Mouse (Mus musculus) lung, embryonic 15.5 days (tissue): Measurements from ENCODE around the gene Homer3. TPM values are rescaled to one million over a fixed set of nuclear protein-coding genes. Genes with fewer than 3 reads are reported as not detected.
A peak's percentile ranks its signal among the peaks of the same experiment; 100 is the strongest.

Source experiments
- ATAC-seq: fragments of 200-750 bp; cut with Nextera tagmentation; 2 replicates; pipeline ENCODE4 v1.8.0; 2017; ENCODE audit warnings: moderate number of reproducible peaks, borderline replicate concordance; ENCODE audit not compliant: low FRiP score, low TSS enrichment; ENCODE audit errors: extremely low read depth
- H3K27ac ChIP-seq: fragments of 300-500 bp; sonication (generic); 2 replicates; pipeline ENCODE4 v1.5.1; 2015; ENCODE audit warnings: moderate library complexity, mild to moderate bottlenecking, inconsistent platforms
- H3K27me3 ChIP-seq: fragments of 300-500 bp; sonication (generic); 2 replicates; pipeline ENCODE4 v1.6.1; 2015; ENCODE audit warnings: inconsistent platforms
- H3K36me3 ChIP-seq: fragments of 300-500 bp; sonication (generic); 2 replicates; pipeline ENCODE4 v1.6.1; 2015; ENCODE audit warnings: inconsistent platforms
- H3K4me1 ChIP-seq: fragments of 300-500 bp; sonication (generic); 2 replicates; pipeline ENCODE4 v1.6.1; 2015; ENCODE audit warnings: inconsistent platforms
- H3K4me2 ChIP-seq: fragments of 300-500 bp; sonication (generic); 2 replicates; pipeline ENCODE4 v1.6.1; 2015; ENCODE audit warnings: inconsistent platforms, mild to moderate bottlenecking, moderate library complexity
- H3K4me3 ChIP-seq: fragments of 300-500 bp; sonication (generic); 2 replicates; pipeline ENCODE4 v1.5.1; 2015; ENCODE audit warnings: mild to moderate bottlenecking, inconsistent platforms
- H3K9ac ChIP-seq: fragments of 300-500 bp; sonication (generic); 2 replicates; pipeline ENCODE4 v1.6.1; 2015; ENCODE audit warnings: inconsistent platforms
- H3K9me3 ChIP-seq: fragments of 300-500 bp; sonication (generic); 2 replicates; pipeline ENCODE4 v1.6.1; 2016; ENCODE audit warnings: inconsistent platforms
- WGBS: fragments of 180-500 bp; shearing (Covaris S2); methylation state at CpG from one replicate; pipeline ENCODE4 v1.1.7; 2015; 5-methylcytosine and 5-hydroxymethylcytosine counted together
- polyA plus RNA-seq: library from polyadenylated mRNA; unstranded; fragments of >200 nt; fragmentation: Nextera tagmentation; extraction: Ambion mirVana; gene quantifications from 2 replicates; pipeline ENCODE4 v1.2.1, GENCODE M21; 2015

Homer3 gene
- polyA plus RNA-seq: 70.4 and 73.0 TPM in 2 replicates

DNA sequence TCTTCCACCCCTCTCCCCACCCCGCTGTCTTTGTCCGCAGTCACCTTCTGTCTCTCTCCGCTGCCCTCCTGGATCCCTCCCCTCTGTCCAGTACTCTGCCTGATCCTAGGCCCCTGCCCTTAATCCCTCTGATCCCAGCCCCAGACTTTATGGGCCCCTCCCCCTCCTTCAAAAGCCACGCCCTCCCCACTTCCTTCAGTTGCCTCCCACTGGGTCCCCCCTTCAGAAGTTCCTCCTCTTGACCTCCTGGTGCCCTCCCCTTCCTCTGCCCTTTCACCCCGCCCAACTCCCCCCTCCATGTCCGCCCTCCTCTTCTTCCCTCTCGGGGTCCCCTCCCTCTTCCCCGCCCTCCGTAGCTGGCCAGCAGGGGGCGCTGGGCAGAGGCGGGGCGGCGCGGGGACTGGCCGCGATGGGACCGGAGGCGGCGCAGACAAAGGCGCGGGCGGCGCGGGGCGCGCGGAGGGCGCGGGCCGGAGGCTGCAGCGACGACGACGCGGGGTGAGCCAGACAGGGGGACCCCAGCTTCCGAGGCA is at the start of gene Homer3:
Gene Homer3, plus strand, starts transcription at position 225 of the 533 bp plus-strand sequence.
- Histone ChIP-seq H3K4me2 (peak within 1 kb of the TSS; percentile 67), H3K36me3 (peaks cover 29% of the 10 kb centered on the region), H3K9ac (peak within 1 kb of the TSS; percentile 89), H3K4me1 (peaks cover 33% of the 10 kb centered on the region), H3K27ac (peak within 1 kb of the TSS; percentile 83), H3K9me3 (no peaks in the 10 kb centered on the region), H3K4me3 (peak within 1 kb of the TSS; percentile 82), H3K27me3 (no peaks in the 10 kb centered on the region)
- WGBS: 2% methylated on average over 36 of the region's 36 CpGs
- ATAC-seq: peak; percentile 93

DNA sequence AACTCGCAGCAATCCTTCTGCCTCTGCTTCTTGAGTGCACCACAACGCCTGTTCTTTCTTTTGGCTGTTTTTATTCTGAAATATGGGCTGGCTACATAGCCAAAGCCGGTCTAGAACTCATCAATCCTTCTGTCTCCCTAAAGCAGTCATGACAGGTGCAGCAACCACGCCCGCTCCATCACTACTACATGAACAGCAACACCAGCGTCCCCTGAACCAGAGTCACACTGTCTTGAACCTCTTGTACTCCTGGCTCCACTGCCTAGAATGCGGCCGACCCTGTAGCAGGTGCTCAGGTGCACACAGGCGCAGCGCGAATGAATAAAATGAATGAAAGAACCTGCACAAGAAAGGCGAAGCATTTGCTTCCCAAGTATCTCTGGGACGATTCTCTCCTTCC is 49.0 kb upstream of the Homer3 start:
- peak; percentile 10; the same call in 1 of the 2 replicates for ATAC-seq
- H3K9ac ChIP-seq: peak overlapping the region; percentile 57
- no peaks in the 10 kb centered on the region for H3K27me3 ChIP-seq
- peaks cover 22% of the 10 kb centered on the region for H3K4me1 ChIP-seq
- peak overlapping the region; percentile 92 for H3K4me2 ChIP-seq
- no peak overlapping the region for H3K27ac ChIP-seq
- no peaks in the 10 kb centered on the region for H3K9me3 ChIP-seq
- H3K36me3 ChIP-seq: peaks cover 31% of the 10 kb centered on the region
- H3K4me3 ChIP-seq: peak overlapping the region; percentile 87
- WGBS: 5% methylated on average over 13 of the region's 13 CpGs

DNA sequence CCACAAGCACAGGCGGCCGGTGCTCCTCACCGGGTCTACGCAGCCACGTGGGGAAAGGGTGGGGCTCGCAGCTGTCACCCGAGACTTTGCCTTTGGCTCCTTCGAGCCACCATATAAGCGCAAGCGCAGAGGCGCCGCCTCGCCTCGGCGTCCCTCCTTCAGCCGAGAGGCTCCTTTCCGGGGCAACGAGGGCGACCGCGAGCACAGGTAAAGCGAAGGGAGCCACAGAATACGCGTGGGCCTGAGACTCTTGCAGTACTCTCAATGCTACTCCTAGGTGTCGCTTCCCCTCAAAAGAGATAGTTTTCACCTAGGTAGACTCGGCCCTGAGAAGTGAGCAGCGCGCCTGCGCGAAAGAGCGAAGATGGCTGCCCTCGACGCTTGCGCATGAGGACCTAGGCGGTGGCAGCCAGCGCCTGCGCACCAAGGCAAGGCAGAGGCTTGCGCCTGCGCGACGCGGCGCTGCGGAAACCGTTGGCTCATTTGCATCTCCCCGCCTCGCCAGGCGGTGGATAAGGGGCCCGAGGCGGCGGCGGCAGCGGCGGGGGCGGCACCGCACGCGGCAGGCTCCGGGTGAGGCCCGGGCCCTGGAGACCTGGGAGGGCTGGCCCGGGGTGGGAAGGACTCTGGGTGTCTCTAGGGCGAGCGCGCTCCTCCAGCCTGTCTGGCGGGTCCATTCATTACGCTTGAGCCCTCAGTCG is 48.4 kb upstream of the Homer3 start, which contains the start of the genes Sugp2 and Armc6:
Gene Sugp2, plus strand, starts transcription at position 147 of the 701 bp plus-strand sequence.
Gene Armc6, minus strand, starts transcription at position 387 of the 701 bp plus-strand sequence.
- H3K4me3 ChIP-seq: peak within 1 kb of the TSS; percentile 87
- H3K9ac ChIP-seq: peak within 1 kb of the TSS; percentile 57
- peaks cover 32% of the 10 kb centered on the region for H3K36me3 ChIP-seq
- H3K27ac ChIP-seq: peak within 1 kb of the TSS; percentile 84
- no peaks in the 10 kb centered on the region for H3K27me3 ChIP-seq
- 3% methylated on average over 67 of the region's 67 CpGs for WGBS
- ATAC-seq: peak; percentile 98
- peak within 1 kb of the TSS; percentile 92 for H3K4me2 ChIP-seq
- H3K4me1 ChIP-seq: peaks cover 22% of the 10 kb centered on the region
- no peaks in the 10 kb centered on the region for H3K9me3 ChIP-seq

DNA sequence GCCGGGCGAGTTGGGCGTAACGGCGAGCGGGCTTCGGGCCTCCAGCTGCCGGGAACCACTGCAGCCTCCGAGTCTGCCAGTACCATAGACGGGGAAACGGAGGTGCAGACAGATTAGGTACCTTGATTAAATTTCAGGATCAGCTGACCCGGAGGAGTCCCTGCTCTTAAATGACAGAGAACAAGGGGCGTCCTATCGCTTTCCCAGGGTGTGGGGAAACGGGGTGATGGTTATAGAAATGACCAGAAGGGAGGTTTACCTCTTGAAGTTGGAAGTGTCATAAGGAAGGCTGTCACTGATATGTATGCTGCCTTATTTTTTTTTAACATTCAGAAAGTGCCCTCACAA is 47.9 kb upstream of the Homer3 start:
- peak overlapping the region; percentile 84 for H3K27ac ChIP-seq
- WGBS: 0% methylated on average over 15 of the region's 15 CpGs
- peaks cover 22% of the 10 kb centered on the region for H3K4me1 ChIP-seq
- ATAC-seq: no peak
- no peaks in the 10 kb centered on the region for H3K27me3 ChIP-seq
- peaks cover 29% of the 10 kb centered on the region for H3K36me3 ChIP-seq
- H3K4me2 ChIP-seq: peak overlapping the region; percentile 92
- peak overlapping the region; percentile 87 for H3K4me3 ChIP-seq
- peak overlapping the region; percentile 57 for H3K9ac ChIP-seq
- no peaks in the 10 kb centered on the region for H3K9me3 ChIP-seq

DNA sequence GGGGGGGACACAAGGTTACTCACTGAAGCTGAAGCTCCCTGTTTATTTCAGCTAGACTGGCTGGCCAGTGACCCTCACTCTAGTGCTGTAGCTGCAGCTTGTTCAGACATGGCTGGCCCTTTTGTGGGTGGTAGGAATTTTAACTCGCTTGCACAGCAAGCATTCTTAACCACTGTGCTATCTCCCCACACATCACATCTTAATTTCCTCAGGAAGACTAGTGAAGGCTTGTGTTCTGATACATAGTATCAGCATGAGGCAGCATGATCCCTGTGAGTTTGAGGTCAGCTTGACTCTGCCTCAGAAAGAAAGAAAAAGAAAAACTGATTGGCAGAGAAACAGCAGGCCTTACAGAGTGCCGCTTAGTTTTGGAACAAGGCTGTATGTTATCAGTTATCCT is 44.8 kb upstream of the Homer3 start:
- ATAC-seq: no peak
- no peaks in the 10 kb centered on the region for H3K9me3 ChIP-seq
- no peak overlapping the region for H3K27ac ChIP-seq
- no peak overlapping the region for H3K4me3 ChIP-seq
- peaks cover 58% of the 10 kb centered on the region for H3K36me3 ChIP-seq
- no peak overlapping the region for H3K9ac ChIP-seq
- 85% methylated on average over 2 of the region's 2 CpGs for WGBS
- no peak overlapping the region for H3K4me2 ChIP-seq
- H3K27me3 ChIP-seq: no peaks in the 10 kb centered on the region
- peaks cover 22% of the 10 kb centered on the region for H3K4me1 ChIP-seq

DNA sequence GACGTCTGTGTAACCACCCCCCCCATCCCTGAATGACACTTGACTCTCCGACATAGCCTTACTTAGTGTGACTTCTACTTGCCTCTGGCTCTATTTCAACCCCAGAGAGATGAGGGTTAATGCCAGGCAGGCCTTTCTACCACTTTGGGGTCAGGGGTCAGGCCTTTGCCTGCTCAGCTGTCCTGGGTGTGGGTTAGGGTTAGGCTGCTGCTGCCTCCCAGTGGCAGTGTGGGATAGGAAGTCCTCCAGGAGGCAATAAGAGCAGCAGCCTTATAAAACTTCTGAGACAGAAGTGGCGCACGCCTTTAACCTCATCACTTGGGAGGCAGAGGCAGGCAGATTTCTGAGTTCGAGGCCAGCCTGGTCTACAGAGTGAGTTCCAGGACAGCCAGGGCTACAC is 42.0 kb upstream of the Homer3 start:
- 83% methylated on average over 5 of the region's 5 CpGs for WGBS
- Histone ChIP-seq H3K4me3 (no peak overlapping the region), H3K36me3 (peaks cover 80% of the 10 kb centered on the region), H3K27ac (no peak overlapping the region), H3K9ac (no peak overlapping the region), H3K9me3 (no peaks in the 10 kb centered on the region), H3K4me1 (peaks cover 7% of the 10 kb centered on the region), H3K4me2 (no peak overlapping the region), H3K27me3 (no peaks in the 10 kb centered on the region)
- ATAC-seq: no peak

DNA sequence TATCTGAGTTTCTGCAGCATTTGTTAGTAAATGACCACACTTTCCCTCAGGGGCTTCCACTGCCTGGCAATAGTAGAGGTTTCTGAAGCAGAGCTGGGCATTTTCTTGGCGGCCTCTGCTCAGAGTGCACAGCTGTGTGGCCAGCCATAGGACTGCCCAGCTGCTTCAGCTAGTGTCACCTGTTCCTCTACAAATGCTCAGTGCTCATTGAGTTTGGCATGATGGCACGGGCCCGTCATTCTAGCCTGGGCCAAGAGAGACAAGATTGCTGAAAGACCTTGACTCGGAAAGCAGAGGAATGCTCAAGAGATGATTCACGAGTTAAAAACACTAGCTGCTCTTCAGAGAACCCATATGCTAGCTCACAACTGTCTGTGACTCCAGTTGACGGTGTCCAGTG is 36.0 kb upstream of the Homer3 start:
- H3K27me3 ChIP-seq: no peaks in the 10 kb centered on the region
- H3K4me3 ChIP-seq: no peak overlapping the region
- H3K9ac ChIP-seq: no peak overlapping the region
- H3K36me3 ChIP-seq: peaks cover 79% of the 10 kb centered on the region
- H3K4me2 ChIP-seq: no peak overlapping the region
- H3K9me3 ChIP-seq: no peaks in the 10 kb centered on the region
- no peak overlapping the region for H3K27ac ChIP-seq
- no peak for ATAC-seq
- WGBS: 88% methylated on average over 6 of the region's 6 CpGs
- H3K4me1 ChIP-seq: no peaks in the 10 kb centered on the region

DNA sequence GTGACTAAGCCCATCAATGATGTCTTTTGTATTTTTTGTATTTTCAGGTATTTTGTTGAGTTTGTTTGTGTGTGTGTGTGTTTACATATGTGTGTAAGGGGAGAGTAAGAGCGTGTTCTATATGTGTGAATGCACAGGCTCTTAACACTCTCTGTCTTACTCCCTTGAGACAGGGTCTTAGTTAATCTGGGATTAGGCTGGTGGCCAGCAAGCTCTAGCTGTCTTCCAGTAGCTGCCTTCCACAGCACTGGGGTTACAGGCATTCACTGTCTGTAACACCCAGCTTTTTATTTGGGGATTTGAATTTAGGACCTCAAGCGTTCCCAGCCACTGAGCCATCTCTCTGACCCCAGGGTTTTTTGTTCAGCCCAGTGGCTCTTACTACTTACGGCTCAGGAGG is 34.8 kb upstream of the Homer3 start:
- ATAC-seq: no peak
- Histone ChIP-seq H3K36me3 (peaks cover 80% of the 10 kb centered on the region), H3K9me3 (no peaks in the 10 kb centered on the region), H3K4me1 (no peaks in the 10 kb centered on the region), H3K27me3 (no peaks in the 10 kb centered on the region), H3K27ac (no peak overlapping the region), H3K4me2 (no peak overlapping the region), H3K9ac (no peak overlapping the region), H3K4me3 (no peak overlapping the region)
- WGBS: 94% methylated on average over 3 of the region's 3 CpGs

DNA sequence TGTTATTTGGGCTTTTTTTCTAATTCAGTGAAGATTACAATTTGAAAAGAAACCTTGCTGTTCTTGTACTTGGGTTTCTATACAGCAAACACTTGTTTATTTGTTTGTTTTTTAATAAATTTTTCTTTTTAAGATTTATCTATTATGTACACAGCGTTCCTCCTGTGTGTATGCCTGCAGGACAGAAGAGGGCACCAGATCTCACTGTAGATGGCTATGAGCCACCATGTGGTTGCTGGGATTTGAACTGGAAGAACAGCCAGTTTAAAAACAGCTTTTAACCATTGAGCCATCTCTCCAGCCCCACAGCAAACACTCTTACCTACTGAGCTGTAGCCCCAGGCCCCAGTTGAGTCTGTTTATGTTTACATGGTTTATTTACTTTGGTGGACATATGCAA is 28.0 kb upstream of the Homer3 start:
- Histone ChIP-seq H3K9ac (no peak overlapping the region), H3K4me1 (no peaks in the 10 kb centered on the region), H3K27ac (no peak overlapping the region), H3K27me3 (no peaks in the 10 kb centered on the region), H3K36me3 (peaks cover 94% of the 10 kb centered on the region), H3K9me3 (no peaks in the 10 kb centered on the region), H3K4me3 (no peak overlapping the region), H3K4me2 (no peak overlapping the region)
- ATAC-seq: no peak
- 77% methylated on average over 1 of the region's 1 CpGs for WGBS

DNA sequence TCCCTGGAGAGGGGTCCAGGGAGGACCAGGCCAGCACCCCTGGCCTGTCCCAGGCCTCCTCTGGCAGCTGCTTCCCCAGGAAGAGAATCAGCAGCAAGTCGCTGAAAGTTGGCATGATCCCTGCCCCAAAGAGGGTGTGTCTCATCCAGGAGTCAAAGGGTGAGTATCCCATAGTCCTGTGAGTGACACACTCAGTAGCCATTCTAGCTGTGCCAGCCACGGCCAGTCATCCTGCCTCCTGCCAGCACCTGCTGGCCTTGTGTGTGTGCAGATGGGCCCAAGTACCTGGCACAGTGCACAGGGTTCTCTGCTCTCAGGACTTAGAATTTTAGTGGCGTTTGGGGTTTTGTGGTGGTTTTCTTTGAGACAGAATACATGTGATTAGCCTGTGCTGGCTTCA is 25.2 kb upstream of the Homer3 start:
- Histone ChIP-seq H3K4me2 (no peak overlapping the region), H3K27ac (no peak overlapping the region), H3K36me3 (peaks cover 93% of the 10 kb centered on the region), H3K4me1 (no peaks in the 10 kb centered on the region), H3K9ac (no peak overlapping the region), H3K9me3 (no peaks in the 10 kb centered on the region), H3K27me3 (no peaks in the 10 kb centered on the region), H3K4me3 (no peak overlapping the region)
- ATAC-seq: no peak; the same call in 1 of the 2 replicates
- 89% methylated on average over 3 of the region's 3 CpGs for WGBS

DNA sequence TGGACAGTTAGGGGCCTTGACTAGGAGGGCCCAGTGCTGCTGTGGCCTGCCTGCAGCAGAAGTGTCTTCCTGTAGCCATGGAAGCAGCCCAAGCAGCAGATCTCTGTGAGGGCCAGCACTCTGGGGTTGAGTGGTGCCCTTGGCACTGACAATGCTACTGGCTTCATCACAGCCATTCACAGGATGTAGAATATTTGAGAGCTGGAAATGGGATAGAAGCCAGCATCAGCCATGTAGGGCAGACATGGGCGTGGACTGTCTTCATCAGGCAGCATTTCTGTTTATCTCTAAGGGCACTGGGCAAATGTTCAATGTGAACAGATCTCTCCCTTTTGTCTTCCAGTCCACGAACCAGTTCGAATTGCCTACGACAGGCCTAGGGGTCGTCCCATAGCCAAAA is 24.0 kb upstream of the Homer3 start:
- Histone ChIP-seq H3K4me3 (no peak overlapping the region), H3K36me3 (peaks cover 93% of the 10 kb centered on the region), H3K4me1 (no peaks in the 10 kb centered on the region), H3K9ac (no peak overlapping the region), H3K27me3 (no peaks in the 10 kb centered on the region), H3K4me2 (no peak overlapping the region), H3K27ac (no peak overlapping the region), H3K9me3 (no peaks in the 10 kb centered on the region)
- ATAC-seq: no peak
- 65% methylated on average over 5 of the region's 5 CpGs for WGBS

DNA sequence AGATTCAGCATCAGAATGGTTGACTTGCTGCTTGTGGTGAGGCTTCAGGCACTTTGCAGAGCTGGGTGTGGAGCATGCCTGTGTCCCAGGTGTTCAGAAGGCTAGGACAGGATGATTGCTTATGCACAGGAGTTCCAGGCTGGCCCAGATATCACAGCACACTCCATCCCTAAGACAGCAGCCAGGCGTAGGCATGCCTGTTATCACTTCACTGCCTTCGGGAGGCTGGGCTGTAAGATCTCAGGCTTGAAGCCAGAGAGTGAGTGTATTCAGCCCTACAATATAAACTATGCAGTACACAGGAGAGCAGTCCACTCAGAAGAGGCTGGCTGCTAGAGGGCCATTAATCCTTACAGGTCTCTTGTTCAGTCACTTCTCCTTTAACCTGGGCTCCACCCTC is 23.6 kb upstream of the Homer3 start:
- H3K36me3 ChIP-seq: peaks cover 93% of the 10 kb centered on the region
- no peak overlapping the region for H3K4me3 ChIP-seq
- WGBS: 69% methylated on average over 2 of the region's 2 CpGs
- H3K9ac ChIP-seq: no peak overlapping the region
- peak; percentile 29; the same call in 1 of the 2 replicates for ATAC-seq
- no peak overlapping the region for H3K27ac ChIP-seq
- H3K4me1 ChIP-seq: no peaks in the 10 kb centered on the region
- no peaks in the 10 kb centered on the region for H3K27me3 ChIP-seq
- H3K9me3 ChIP-seq: no peaks in the 10 kb centered on the region
- no peak overlapping the region for H3K4me2 ChIP-seq
